Mouse (Mus musculus) retina, postnatal 7 days (tissue): ENCODE measurements around the gene Wasf2.
"Not testable (repeated sequence)": the region's sequence is repeated elsewhere in the genome, so short reads cannot be mapped to it uniquely, and the experiment has no call there.

Experiments
- DNase-seq: peaks from one replicate; pipeline ENCODE4 v3.0.0-alpha.2; 2012; ENCODE audit warnings: low read depth, low spot score

Gene Wasf2

GRCm38 (mm10) chr4:133096671-133097070, 33.6 kb upstream of the Wasf2 start:
- DNase-seq, result not testable (repeated sequence)

GRCm38 (mm10) chr4:133101751-133102150, 28.6 kb upstream of the Wasf2 start:
- no peak for DNase-seq

- DNase-seq, result no peak
Measured at GRCm38 (mm10) chr4:133103525-133104193, 26.6 kb upstream of the Wasf2 start.

- DNase-seq, result no peak
Measured at GRCm38 (mm10) chr4:133104194-133104569, 26.1 kb upstream of the Wasf2 start.

- DNase-seq, result no peak
Measured at GRCm38 (mm10) chr4:133106691-133107090, 23.6 kb upstream of the Wasf2 start.

GRCm38 (mm10) chr4:133107788-133108281, 22.5 kb upstream of the Wasf2 start:
- no peak for DNase-seq

- no peak for DNase-seq
Measured at GRCm38 (mm10) chr4:133108481-133109334, 21.6 kb upstream of the Wasf2 start.

GRCm38 (mm10) chr4:133109335-133109801, 20.9 kb upstream of the Wasf2 start:
- no peak for DNase-seq

- DNase-seq, result no peak
Measured at GRCm38 (mm10) chr4:133112175-133112838, 18.0 kb upstream of the Wasf2 start.

GRCm38 (mm10) chr4:133113351-133113882, 16.9 kb upstream of the Wasf2 start:
- no peak for DNase-seq

- DNase-seq, result no peak
Measured at GRCm38 (mm10) chr4:133114762-133115161, 15.5 kb upstream of the Wasf2 start.

- DNase-seq, result no peak
Measured at GRCm38 (mm10) chr4:133115721-133116429, 14.4 kb upstream of the Wasf2 start.

- DNase-seq, result no peak
Measured at GRCm38 (mm10) chr4:133116756-133117470, 13.4 kb upstream of the Wasf2 start.

GRCm38 (mm10) chr4:133117556-133118411, 12.5 kb upstream of the Wasf2 start:
- no peak for DNase-seq

- DNase-seq, result no peak
Measured at GRCm38 (mm10) chr4:133118775-133119375, 11.4 kb upstream of the Wasf2 start.

GRCm38 (mm10) chr4:133119579-133119978, 10.7 kb upstream of the Wasf2 start:
- no peak for DNase-seq

GRCm38 (mm10) chr4:133120833-133121321, 9.4 kb upstream of the Wasf2 start:
- DNase-seq, result no peak

GRCm38 (mm10) chr4:133121416-133121815, 8.9 kb upstream of the Wasf2 start:
- no peak for DNase-seq
